Mouse (Mus musculus) CH12.LX (cell line): ENCODE results near the gene Tbata.

ENCODE experiments used
- CTCF ChIP-seq, 2 experiments: IDR thresholded peaks in 1 of 2; conservative IDR thresholded peaks in 1 of 2; 2 replicates each; pipeline ENCODE4 v1.5.1; 2011 to 2012; ENCODE audit warnings: low read depth in 2 of 2, low read length in 2 of 2, improper control_type of control experiment in 1 of 2, inconsistent platforms in 1 of 2, mild to moderate bottlenecking in 1 of 2, moderate library complexity in 1 of 2
- JUN ChIP-seq: IDR thresholded peaks from 2 replicates; pipeline ENCODE4 v1.6.1; 2011; ENCODE audit warnings: low read depth, mild to moderate bottlenecking, low read length, improper control_type of control experiment, moderate library complexity; ENCODE audit not compliant: insufficient read depth
- MEF2A ChIP-seq: IDR thresholded peaks from 2 replicates; pipeline ENCODE4 v1.6.1; 2014; ENCODE audit warnings: low read depth, mild to moderate bottlenecking, inconsistent platforms, low read length, improper control_type of control experiment, borderline replicate concordance
- SMC3 ChIP-seq: IDR thresholded peaks from 2 replicates; pipeline ENCODE4 v1.6.1; 2011; ENCODE audit warnings: low read depth, low read length, improper control_type of control experiment
- USF1 ChIP-seq: IDR thresholded peaks from 2 replicates; pipeline ENCODE4 v1.6.1; 2014; ENCODE audit warnings: low read depth, mild to moderate bottlenecking, inconsistent platforms, low read length, improper control_type of control experiment
- USF2 ChIP-seq: conservative IDR thresholded peaks from 2 replicates; pipeline ENCODE4 v1.6.1; 2011; ENCODE audit warnings: low read depth, low read length, improper control_type of control experiment
- ZMIZ1 ChIP-seq: IDR thresholded peaks from 2 replicates; pipeline ENCODE4 v1.6.1; 2012; ENCODE audit warnings: low read depth, mild to moderate bottlenecking, inconsistent platforms, low read length, improper control_type of control experiment

GRCm38 (mm10) chr10:61212817-61213216, 41.1 kb downstream of the Tbata start:
- TF ChIP-seq JUN (no peak), MEF2A (no peak), CTCF (conservative IDR thresholded peaks at IDR 0.05 in 1 of 2, IDR thresholded peaks at IDR 0.05 in 1 of 2; ENCODE audit: low read depth in 2 of 2, low read length in 2 of 2) (no peak), USF2 (no peak), ZMIZ1 (no peak), SMC3 (no peak), USF1 (no peak)
